Mouse (Mus musculus) myocyte (in vitro differentiated cells): ENCODE data around the gene Cyp1a1. TPM values are rescaled to one million over a fixed set of nuclear protein-coding genes. Genes with fewer than 3 reads are reported as not detected.

Source experiments
- H3K27me3 ChIP-seq: one replicate; pipeline ENCODE4 v1.6.1; 2011; ENCODE audit not compliant: control insufficient read depth, insufficient read depth, insufficient read length
- H3K36me3 ChIP-seq: one replicate; pipeline ENCODE4 v1.6.1; 2011; ENCODE audit not compliant: control insufficient read depth, insufficient read depth
- H3K4me2 ChIP-seq: one replicate; pipeline ENCODE4 v1.6.1; 2011; ENCODE audit warnings: low read depth, control low read depth
- H3K4me3 ChIP-seq: one replicate; pipeline ENCODE4 v1.5.1; 2011; ENCODE audit warnings: mild to moderate bottlenecking, control low read depth, moderate library complexity
- H3K79me2 ChIP-seq: one replicate; pipeline ENCODE4 v1.6.1; 2011; ENCODE audit not compliant: control insufficient read depth, insufficient read depth
- H3ac ChIP-seq: one replicate; pipeline ENCODE4 v1.6.1; 2011; ENCODE audit not compliant: control insufficient read depth, insufficient read length
- CEBPB ChIP-seq: IDR thresholded peaks from 2 replicates; pipeline ENCODE4 v1.6.1; 2011; ENCODE audit warnings: mild to moderate bottlenecking, moderate library complexity; ENCODE audit not compliant: poor library complexity, insufficient read depth, severe bottlenecking
- E2F4 ChIP-seq: IDR thresholded peaks from one replicate; pipeline ENCODE4 v1.6.1; 2011; ENCODE audit warnings: mild to moderate bottlenecking, control low read depth, moderate library complexity; ENCODE audit not compliant: insufficient read depth
- MAX ChIP-seq: IDR thresholded peaks from one replicate; pipeline ENCODE4 v1.6.1; 2011; ENCODE audit warnings: low read depth, mild to moderate bottlenecking, control low read depth
- MYOD1 ChIP-seq, 3 experiments: IDR thresholded peaks; one replicate each; pipeline ENCODE4 v1.6.1; 2011; ENCODE audit warnings: control low read depth in 2 of 3, low read depth in 2 of 3, mild to moderate bottlenecking in 2 of 3, moderate library complexity in 1 of 3; ENCODE audit not compliant: insufficient read length in 2 of 3, control insufficient read depth in 1 of 3
- MYOG ChIP-seq, 3 experiments: IDR thresholded peaks; one replicate each; pipeline ENCODE4 v1.6.1; 2011; ENCODE audit warnings: control low read depth in 2 of 3, low read depth in 2 of 3, mild to moderate bottlenecking in 2 of 3; ENCODE audit not compliant: insufficient read length in 2 of 3, control insufficient read depth in 1 of 3, insufficient read depth in 1 of 3
- POLR2A ChIP-seq: IDR thresholded peaks from one replicate; pipeline ENCODE4 v1.6.1; 2011; ENCODE audit warnings: low read depth, mild to moderate bottlenecking, control low read depth, moderate library complexity; ENCODE audit not compliant: insufficient read length
- POLR2AphosphoS2 ChIP-seq: IDR thresholded peaks from one replicate; pipeline ENCODE4 v1.6.1; 2011; ENCODE audit warnings: low read depth, control low read depth; ENCODE audit not compliant: insufficient read length
- REST ChIP-seq: IDR thresholded peaks from one replicate; pipeline ENCODE4 v1.6.1; 2011; ENCODE audit warnings: mild to moderate bottlenecking, control low read depth, moderate library complexity; ENCODE audit not compliant: insufficient read depth, insufficient read length
- SRF ChIP-seq: IDR thresholded peaks from one replicate; pipeline ENCODE4 v1.6.1; 2011; ENCODE audit warnings: low read depth; ENCODE audit not compliant: control insufficient read depth, insufficient read length
- TCF12 ChIP-seq: IDR thresholded peaks from one replicate; pipeline ENCODE4 v1.6.1; 2011; ENCODE audit warnings: mild to moderate bottlenecking, control low read depth; ENCODE audit not compliant: poor library complexity, insufficient read depth, severe bottlenecking
- TCF3 ChIP-seq: IDR thresholded peaks from one replicate; pipeline ENCODE4 v1.6.1; 2011; ENCODE audit warnings: low read depth, control low read depth; ENCODE audit not compliant: insufficient read length
- USF1 ChIP-seq: IDR thresholded peaks from one replicate; pipeline ENCODE4 v1.6.1; 2011; ENCODE audit warnings: low read depth, mild to moderate bottlenecking, control low read depth, moderate library complexity
- polyA plus RNA-seq: library from polyadenylated mRNA; unstranded; fragments of >200 nt; fragmentation: generic; extraction: Trizol; gene quantifications from one replicate; pipeline ENCODE4 v1.2.1, GENCODE M21; 2012; ENCODE audit warnings: missing spikeins

Cyp1a1 gene
- polyA plus RNA-seq, 1 experiment = not detected

DNA sequence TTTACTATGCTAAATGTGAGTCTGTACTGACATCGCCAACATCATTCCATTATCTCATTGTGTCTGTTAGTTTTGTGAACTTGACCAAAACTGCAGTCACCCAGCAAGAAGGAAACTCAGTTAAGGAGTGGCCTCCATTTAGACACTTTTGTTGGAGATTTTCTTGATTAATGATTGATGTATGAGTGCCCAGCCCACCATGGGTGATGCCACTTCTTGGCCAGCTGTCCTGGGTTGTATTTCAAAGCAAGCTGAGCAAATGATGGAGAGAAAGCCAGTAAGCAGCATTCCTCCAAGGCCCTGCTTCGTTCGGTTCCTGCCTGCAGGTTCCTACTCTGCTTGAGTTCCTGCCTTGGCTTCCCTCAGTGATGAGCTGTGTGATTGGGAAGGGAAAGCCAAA, 33.0 kb downstream of the Cyp1a1 start:
- H3K27me3 ChIP-seq = no peaks in the 10 kb centered on the region
- no peak overlapping the region for H3K4me3 ChIP-seq
- H3K4me2 ChIP-seq = no peak overlapping the region
- TF ChIP-seq POLR2A (no peak), MAX (no peak), MYOG (IDR thresholded peaks at IDR 0.05; ENCODE audit: control insufficient read depth in 1 of 3, insufficient read depth in 1 of 3, insufficient read length in 2 of 3, low read depth in 2 of 3) (no peak), POLR2AphosphoS2 (no peak), USF1 (no peak), REST (no peak), MYOD1 (IDR thresholded peaks at IDR 0.05; ENCODE audit: control insufficient read depth in 1 of 3, insufficient read length in 2 of 3, low read depth in 2 of 3) (no peak), CEBPB (no peak), E2F4 (no peak), SRF (no peak), TCF3 (no peak), TCF12 (no peak)
- H3ac ChIP-seq = no peak overlapping the region
- H3K79me2 ChIP-seq = peaks cover 25% of the 10 kb centered on the region
- peaks cover 34% of the 10 kb centered on the region for H3K36me3 ChIP-seq

DNA sequence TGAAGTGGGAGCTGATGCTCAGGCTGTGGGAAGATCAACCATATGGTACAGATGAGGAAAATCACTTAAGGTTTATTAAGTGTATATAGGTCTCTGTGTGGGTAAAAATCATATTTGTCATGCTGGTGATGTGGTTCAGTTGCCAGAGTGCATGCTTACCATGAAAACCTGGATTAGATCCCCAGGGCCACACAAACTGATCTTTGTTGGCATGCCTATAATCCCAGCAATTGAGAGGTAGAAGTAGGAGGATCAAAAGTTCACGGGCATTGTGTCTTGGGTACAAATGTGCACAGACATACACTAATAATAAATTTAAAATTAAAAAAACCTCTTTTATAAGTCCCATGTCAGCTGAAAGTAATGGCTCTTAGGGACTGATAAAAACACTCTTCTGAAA, 34.6 kb downstream of the Cyp1a1 start:
- H3K36me3 ChIP-seq = peaks cover 24% of the 10 kb centered on the region
- peaks cover 25% of the 10 kb centered on the region for H3K79me2 ChIP-seq
- H3K4me2 ChIP-seq = no peak overlapping the region
- H3K4me3 ChIP-seq = no peak overlapping the region
- TF ChIP-seq CEBPB (no peak), POLR2AphosphoS2 (no peak), E2F4 (no peak), POLR2A (no peak), REST (no peak), TCF3 (no peak), MYOD1 (IDR thresholded peaks at IDR 0.05; ENCODE audit: control insufficient read depth in 1 of 3, insufficient read length in 2 of 3, low read depth in 2 of 3) (no peak), SRF (no peak), USF1 (no peak), TCF12 (no peak), MAX (no peak), MYOG (IDR thresholded peaks at IDR 0.05; ENCODE audit: control insufficient read depth in 1 of 3, insufficient read depth in 1 of 3, insufficient read length in 2 of 3, low read depth in 2 of 3) (no peak)
- H3K27me3 ChIP-seq = no peaks in the 10 kb centered on the region
- H3ac ChIP-seq = no peak overlapping the region

DNA sequence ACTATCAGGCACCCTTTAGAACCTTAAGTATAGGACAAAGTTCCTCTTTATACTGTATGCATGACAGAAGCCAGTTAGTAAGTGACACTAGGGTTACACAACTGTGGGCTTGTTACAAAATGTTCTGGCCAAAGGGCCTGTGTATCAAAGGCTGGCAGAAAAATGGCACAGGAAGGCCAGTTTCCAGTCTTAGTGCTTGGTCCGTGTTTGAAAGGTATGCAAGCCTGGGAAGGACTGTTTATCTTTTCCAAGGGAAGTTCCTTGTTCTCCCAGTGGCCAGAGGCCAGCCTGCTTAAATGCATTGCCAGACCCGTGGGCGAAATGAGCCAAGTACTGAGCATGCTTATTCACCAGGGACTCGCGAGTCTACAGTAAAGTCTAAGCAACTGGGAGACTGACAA, 35.6 kb downstream of the Cyp1a1 start:
- TF ChIP-seq POLR2A = no peak
- TF ChIP-seq REST = no peak
- no peak for TF ChIP-seq MAX
- TF ChIP-seq MYOD1 (IDR thresholded peaks at IDR 0.05; ENCODE audit: control insufficient read depth in 1 of 3, insufficient read length in 2 of 3, low read depth in 2 of 3) = no peak
- TF ChIP-seq CEBPB = no peak
- no peak for TF ChIP-seq TCF12
- no peak for TF ChIP-seq POLR2AphosphoS2
- no peak for TF ChIP-seq MYOG (IDR thresholded peaks at IDR 0.05; ENCODE audit: control insufficient read depth in 1 of 3, insufficient read depth in 1 of 3, insufficient read length in 2 of 3, low read depth in 2 of 3)
- no peak for TF ChIP-seq TCF3
- no peak for TF ChIP-seq E2F4
- no peak for TF ChIP-seq SRF
- no peak for TF ChIP-seq USF1
- peaks cover 24% of the 10 kb centered on the region for H3K36me3 ChIP-seq
- no peak overlapping the region for H3ac ChIP-seq
- H3K27me3 ChIP-seq = no peaks in the 10 kb centered on the region
- H3K79me2 ChIP-seq = peaks cover 25% of the 10 kb centered on the region
- no peak overlapping the region for H3K4me3 ChIP-seq
- no peak overlapping the region for H3K4me2 ChIP-seq

DNA sequence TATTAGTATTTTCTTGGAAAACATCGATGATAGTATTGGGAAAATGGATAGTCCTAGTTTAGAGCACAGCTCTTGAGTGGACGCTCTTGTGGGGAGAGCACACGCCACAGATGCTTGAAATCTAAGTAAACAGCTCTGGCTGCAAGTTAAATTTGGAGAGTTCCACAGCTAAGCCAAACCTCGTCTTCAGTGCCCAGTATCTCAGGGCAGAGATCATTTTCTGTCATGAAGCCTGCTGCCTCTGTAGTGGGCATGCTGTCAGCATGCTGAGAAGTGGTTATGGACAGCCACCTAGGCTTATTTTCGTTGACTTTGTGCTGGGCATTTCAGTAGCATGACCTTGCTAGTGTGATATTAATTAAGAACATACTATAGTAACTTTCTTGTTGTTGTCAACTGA, 36.1 kb downstream of the Cyp1a1 start:
- no peak overlapping the region for H3K4me3 ChIP-seq
- no peaks in the 10 kb centered on the region for H3K27me3 ChIP-seq
- no peak for TF ChIP-seq POLR2A
- TF ChIP-seq MYOG (IDR thresholded peaks at IDR 0.05; ENCODE audit: control insufficient read depth in 1 of 3, insufficient read depth in 1 of 3, insufficient read length in 2 of 3, low read depth in 2 of 3) = no peak
- TF ChIP-seq E2F4 = no peak
- no peak for TF ChIP-seq MYOD1 (IDR thresholded peaks at IDR 0.05; ENCODE audit: control insufficient read depth in 1 of 3, insufficient read length in 2 of 3, low read depth in 2 of 3)
- TF ChIP-seq TCF12 = no peak
- no peak for TF ChIP-seq MAX
- TF ChIP-seq POLR2AphosphoS2 = no peak
- TF ChIP-seq REST = no peak
- H3K4me2 ChIP-seq = no peak overlapping the region
- peaks cover 24% of the 10 kb centered on the region for H3K36me3 ChIP-seq
- no peak overlapping the region for H3ac ChIP-seq
- H3K79me2 ChIP-seq = peaks cover 25% of the 10 kb centered on the region

DNA sequence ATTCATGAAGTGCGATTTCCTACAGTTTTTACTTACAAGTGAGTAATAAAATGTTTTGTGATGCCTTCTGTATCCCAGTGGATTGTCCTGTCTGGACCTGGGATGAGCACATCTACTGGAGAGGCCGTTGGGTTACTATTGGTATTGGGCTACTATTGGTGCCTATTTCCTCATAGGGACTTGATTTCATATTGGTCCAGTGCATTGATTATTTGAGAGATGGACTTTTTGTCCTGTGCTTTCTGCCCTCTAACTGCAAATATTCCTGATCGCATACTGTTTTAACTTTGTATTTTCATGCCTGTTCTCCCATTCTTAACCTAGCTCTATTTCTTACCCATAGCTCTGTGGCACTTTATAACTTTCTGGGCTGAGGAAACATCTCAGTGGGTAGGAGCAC, 37.0 kb downstream of the Cyp1a1 start:
- no peaks in the 10 kb centered on the region for H3K27me3 ChIP-seq
- TF ChIP-seq SRF = no peak
- H3K36me3 ChIP-seq = peaks cover 21% of the 10 kb centered on the region
- no peak overlapping the region for H3ac ChIP-seq
- no peak overlapping the region for H3K4me2 ChIP-seq
- H3K4me3 ChIP-seq = no peak overlapping the region
- H3K79me2 ChIP-seq = peaks cover 27% of the 10 kb centered on the region
